Mouse (Mus musculus): ENCODE results near the gene Gnl2. TPM values are rescaled to one million over a fixed set of nuclear protein-coding genes. Genes with fewer than 3 reads are reported as not detected.

Gene Gnl2
- total RNA-seq, 2 experiments from 2014 or later: 39.9 to 44.3 TPM

- DNase-seq: peak; percentile 96
These were observed 68.3 kb downstream of the Gnl2 start, which contains the start of gene Meaf6 for GRCm38 (mm10) chr4:125084403-125085345. Gene Meaf6, plus strand, starts transcription at chr4:125085134.

- peak; percentile 80 for DNase-seq
These were observed 69.0 kb downstream of the Gnl2 start for GRCm38 (mm10) chr4:125085346-125085841.

- no peak for DNase-seq
These were observed 76.6 kb downstream of the Gnl2 start for GRCm38 (mm10) chr4:125093031-125093430.

GRCm38 (mm10) chr4:125096066-125096465 is 79.7 kb downstream of the Gnl2 start:
- no peak for DNase-seq

GRCm38 (mm10) chr4:125097412-125097811 is 81.0 kb downstream of the Gnl2 start:
- DNase-seq: no peak

- peak; percentile 89 for DNase-seq
These were observed 83.1 kb downstream of the Gnl2 start for GRCm38 (mm10) chr4:125099458-125099857.

GRCm38 (mm10) chr4:125101334-125101733 is 84.9 kb downstream of the Gnl2 start:
- DNase-seq: no peak

Other genes starting within 250 kb of the Gnl2 start
- 10 to 100 TPM; 15.2 to 15.3 TPM for gene Mtf1, start 214.5 kb upstream of the Gnl2 start, total RNA-seq (2021)
- gene Yrdc, start 165.9 kb upstream of the Gnl2 start, total RNA-seq (2021): 10 to 100 TPM; 25.9 to 28.4 TPM
- gene 1110065P20Rik, start 165.4 kb upstream of the Gnl2 start, total RNA-seq (2021): 10 to 100 TPM; 29.8 to 35.6 TPM
- gene Maneal, start 154.4 kb upstream of the Gnl2 start, total RNA-seq (2021): under 1 TPM in 1 of 2 experiments, not detected in 1; 0.11 TPM
- gene Epha10, start 135.7 kb upstream of the Gnl2 start, total RNA-seq (2021): not detected
- gene 9930104L06Rik, start 79.5 kb upstream of the Gnl2 start, total RNA-seq (2021): 10 to 100 TPM in 1 of 2 experiments, 1 to 10 TPM in 1; 8.6 to 12.0 TPM
- gene Cdca8, start 77.3 kb upstream of the Gnl2 start, total RNA-seq (2021): 10 to 100 TPM; 57.9 to 58.8 TPM
- gene Rspo1, start 30.2 kb upstream of the Gnl2 start, total RNA-seq (2021): 1 to 10 TPM; 4.6 to 4.8 TPM
- not detected for gene Dnali1, start 49.1 kb downstream of the Gnl2 start, total RNA-seq (2021)
- gene Snip1, start 50.1 kb downstream of the Gnl2 start, total RNA-seq (2021): 10 to 100 TPM; 11.6 to 13.7 TPM
- gene Meaf6, start 68.5 kb downstream of the Gnl2 start, total RNA-seq (2021): 10 to 100 TPM; 38.3 to 40.8 TPM
- gene Zc3h12a, start 111.3 kb downstream of the Gnl2 start, total RNA-seq (2021): 1 to 10 TPM; 2.4 to 3.2 TPM

All from heart, postnatal 4 days (tissue).